Mouse (Mus musculus) left cerebral cortex, adult 11 months (tissue): ENCODE results near the gene Trappc3l.
"Not testable (repeated sequence)": the region's sequence is repeated elsewhere in the genome, so short reads cannot be mapped to it uniquely, and the experiment has no call there.

ENCODE experiments used
- DNase-seq: peaks from one replicate; pipeline ENCODE4 v3.0.0; 2022; ENCODE audit warnings: low spot score

The Trappc3l gene

DNA sequence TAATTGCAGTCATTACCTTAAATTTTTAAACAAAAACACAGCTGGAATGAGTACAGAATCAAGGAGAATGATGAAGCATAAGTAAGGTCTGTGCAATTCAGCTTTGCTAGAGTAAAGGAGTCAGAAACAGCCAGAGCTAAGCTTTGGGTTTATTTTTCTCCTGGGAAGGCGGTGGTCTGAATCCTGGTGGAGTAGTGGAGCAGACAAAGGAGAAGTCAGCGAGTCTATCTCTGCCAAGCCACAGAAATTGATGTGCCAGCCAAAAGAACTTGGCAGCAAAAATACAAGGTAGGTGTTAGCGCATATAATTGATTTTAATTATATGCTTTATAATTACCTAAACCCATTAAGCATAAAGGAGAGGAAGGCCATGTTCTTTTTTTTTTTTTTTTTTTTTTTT lies at the start of gene Trappc3l:
Gene Trappc3l, plus strand, starts transcription at position 197 of the 400 bp plus-strand sequence.
- DNase-seq: no peak

- DNase-seq: not testable (repeated sequence)
These were observed 40.7 kb upstream of the Trappc3l start for GRCm38 (mm10) chr10:33996686-33997085.

DNA sequence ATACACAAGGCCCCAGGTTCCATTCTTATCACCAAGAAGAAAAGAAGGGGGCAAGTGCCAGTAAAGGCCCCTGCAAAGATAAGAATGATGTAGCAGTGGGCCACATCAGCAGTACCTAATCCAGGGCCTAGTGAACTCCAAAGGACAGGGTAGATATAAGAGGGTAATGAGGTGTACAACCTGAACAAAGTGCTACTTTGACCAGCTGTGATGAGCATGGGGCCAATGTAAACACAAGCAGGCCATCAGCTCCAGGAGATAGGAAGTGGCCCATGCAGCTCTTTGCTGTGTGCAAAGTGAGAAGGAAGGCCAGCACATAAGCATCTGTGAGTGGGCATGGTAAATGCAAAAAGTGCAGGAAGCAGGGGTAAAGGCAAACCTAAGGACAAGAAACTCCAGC lies 39.0 kb upstream of the Trappc3l start:
- no peak for DNase-seq

DNA sequence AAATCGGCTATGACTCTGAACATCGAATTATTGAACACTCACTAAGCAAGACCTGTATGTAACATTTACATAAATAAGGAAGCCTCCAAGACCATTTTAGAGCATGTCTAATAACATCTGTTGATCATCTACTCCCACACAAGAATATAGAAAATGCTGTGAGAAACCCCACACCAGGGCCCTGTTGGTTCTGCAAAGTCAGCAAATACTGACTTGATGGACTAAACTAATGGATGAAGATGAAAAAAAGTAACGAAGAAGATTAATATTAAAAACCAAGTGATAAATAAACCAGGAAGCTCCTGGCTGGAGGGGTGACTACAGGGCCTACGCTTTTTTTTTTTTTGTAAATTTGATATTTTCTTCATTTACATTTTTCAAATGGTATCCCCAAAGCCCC lies 24.8 kb upstream of the Trappc3l start:
- no peak for DNase-seq

- DNase-seq: no peak
These were observed 24.2 kb upstream of the Trappc3l start for GRCm38 (mm10) chr10:34013241-34013640.

DNA sequence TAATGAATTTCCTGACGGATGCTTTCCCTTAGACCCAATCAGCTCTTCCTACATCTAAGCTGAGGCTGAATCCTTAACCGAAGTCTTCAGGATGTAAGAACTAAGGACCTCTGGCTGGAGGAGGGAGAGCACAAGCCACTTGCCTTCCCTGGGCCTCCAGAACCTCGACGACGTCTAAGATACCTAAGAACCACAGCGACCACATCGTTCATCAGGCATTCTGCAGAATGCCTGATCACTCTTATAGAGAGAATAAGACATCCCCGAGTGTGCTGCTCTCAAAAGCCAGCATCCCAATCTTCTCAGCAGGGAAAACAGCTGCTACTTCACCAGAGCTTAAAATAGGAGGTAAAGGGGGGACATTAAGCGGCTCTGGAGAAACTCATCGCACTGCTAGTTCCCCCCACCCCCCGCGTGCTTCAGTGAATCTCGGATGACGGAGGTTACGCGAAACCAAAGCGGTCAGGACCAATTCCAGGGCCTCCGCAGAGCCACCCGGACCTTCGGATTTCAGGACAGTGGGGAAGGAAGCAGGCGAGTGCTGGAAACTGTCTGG lies 18.6 kb upstream of the Trappc3l start:
- DNase-seq: no peak

GRCm38 (mm10) chr10:34019302-34020075 lies 17.9 kb upstream of the Trappc3l start, which contains the start of gene Rwdd1:
Gene Rwdd1 (minus strand): TSS chr10:34019624.
- peak; percentile 96 for DNase-seq

GRCm38 (mm10) chr10:34030322-34030721 lies 7.1 kb upstream of the Trappc3l start:
- no peak for DNase-seq

GRCm38 (mm10) chr10:34033630-34034305 lies 3.6 kb upstream of the Trappc3l start:
- peak; percentile 37 for DNase-seq

DNA sequence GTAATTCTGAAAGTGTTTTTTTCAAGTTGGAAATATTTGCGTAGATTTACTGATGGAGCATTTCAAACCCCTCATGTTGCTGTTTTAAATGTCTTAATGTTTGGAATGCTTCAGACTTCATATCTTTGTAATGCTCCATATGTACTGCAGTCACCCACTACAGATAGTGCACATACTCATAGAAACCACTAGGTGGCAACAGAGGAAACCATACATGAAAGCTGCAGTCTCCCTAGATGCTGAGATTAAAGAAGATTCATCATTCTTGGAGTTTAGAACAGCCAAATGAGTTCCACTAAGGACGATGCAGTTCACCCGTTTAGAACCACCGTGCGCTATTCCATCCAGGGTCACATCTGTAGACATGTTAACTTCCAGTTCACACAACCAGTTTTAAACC lies 810 bp upstream of the Trappc3l start:
- DNase-seq: peak; percentile 37

- DNase-seq: no peak
These were observed 6.8 kb downstream of the Trappc3l start, which contains the start of gene Calhm4 for GRCm38 (mm10) chr10:34044210-34044609. Gene Calhm4 (minus strand): TSS chr10:34044310.

GRCm38 (mm10) chr10:34053987-34054386 lies 16.6 kb downstream of the Trappc3l start:
- DNase-seq: no peak

DNA sequence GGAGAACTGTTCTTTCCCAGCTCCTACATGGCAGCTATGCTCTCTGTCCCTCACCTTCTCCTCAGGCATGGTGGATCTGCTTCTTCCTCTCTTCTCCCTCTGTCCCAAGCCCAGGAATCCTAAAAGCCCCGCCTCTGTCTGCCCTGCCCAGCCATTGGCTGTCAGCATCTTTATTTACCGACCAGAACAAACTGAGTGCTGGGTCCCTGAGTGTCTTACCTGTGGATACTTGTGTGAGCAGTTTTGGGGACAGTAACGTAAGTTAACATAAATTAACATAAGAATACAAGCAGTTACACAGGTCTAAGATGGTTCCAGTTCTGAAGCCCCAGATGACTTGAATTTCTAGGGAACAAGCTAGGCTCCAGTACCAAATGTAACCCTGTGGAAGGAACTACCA lies 29.2 kb downstream of the Trappc3l start:
- DNase-seq: no peak

- no peak for DNase-seq
These were observed 32.2 kb downstream of the Trappc3l start for GRCm38 (mm10) chr10:34069606-34070005.

DNA sequence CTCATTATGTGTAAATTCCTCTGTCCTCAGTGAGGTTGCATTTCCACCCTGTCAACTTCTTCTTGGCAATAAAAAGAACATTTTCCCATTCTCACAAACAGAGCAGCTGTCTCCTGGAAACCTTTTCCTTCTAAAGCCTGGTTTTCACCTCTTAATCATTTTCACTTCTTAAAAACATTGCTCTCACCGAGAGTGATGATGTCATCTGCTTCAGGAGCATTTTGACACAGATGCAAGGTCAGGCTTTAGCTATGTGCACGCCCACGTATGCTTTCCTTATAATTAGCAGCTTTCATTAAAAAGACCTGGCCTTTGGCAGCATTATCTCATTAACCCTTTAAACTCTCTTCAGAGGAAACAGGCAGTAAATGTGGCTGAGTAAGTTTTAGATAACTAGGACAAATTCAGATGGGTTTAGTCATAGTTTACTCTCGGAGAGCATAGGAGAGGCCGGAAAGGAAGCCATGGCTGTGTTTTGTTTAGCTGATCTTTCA lies 33.6 kb downstream of the Trappc3l start:
- DNase-seq: no peak

GRCm38 (mm10) chr10:34071650-34072049 lies 34.3 kb downstream of the Trappc3l start:
- no peak for DNase-seq

DNA sequence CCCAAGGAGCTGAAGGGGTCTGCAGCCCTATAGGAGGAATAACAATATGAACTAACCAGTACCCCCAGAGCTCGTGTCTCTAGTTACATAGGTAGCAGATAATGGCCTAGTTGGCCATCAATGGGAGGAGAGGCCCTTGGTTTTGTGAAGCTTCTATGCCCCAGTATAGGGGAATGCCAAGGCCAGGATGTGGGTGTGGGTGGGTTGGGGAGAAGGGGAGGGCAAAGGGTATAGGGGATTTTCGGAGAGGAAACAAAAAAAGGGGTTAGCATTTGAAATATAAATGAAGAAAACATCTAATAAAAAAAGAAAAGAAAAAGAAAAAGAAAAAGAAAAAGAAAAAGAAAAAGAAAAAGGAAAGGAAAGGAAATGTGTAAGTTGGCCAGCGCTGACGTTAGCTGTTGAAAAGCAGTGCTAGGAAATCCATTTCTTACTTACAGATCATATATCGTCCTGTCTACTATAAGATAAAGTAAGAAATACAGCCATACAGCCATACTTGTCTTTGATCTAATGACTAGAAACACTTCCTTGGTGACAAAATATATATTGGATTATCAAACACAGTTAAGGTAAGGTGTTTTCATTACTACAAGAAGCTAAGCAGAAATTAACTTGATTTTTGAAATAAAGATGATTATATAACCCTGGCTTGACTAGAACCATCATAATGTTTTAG lies 37.3 kb downstream of the Trappc3l start:
- no peak for DNase-seq

GRCm38 (mm10) chr10:34086514-34086913 lies 49.1 kb downstream of the Trappc3l start:
- no peak for DNase-seq

- no peak for DNase-seq
These were observed 51.1 kb downstream of the Trappc3l start for GRCm38 (mm10) chr10:34088515-34088914.

GRCm38 (mm10) chr10:34089517-34089916 lies 52.1 kb downstream of the Trappc3l start:
- DNase-seq: no peak

DNA sequence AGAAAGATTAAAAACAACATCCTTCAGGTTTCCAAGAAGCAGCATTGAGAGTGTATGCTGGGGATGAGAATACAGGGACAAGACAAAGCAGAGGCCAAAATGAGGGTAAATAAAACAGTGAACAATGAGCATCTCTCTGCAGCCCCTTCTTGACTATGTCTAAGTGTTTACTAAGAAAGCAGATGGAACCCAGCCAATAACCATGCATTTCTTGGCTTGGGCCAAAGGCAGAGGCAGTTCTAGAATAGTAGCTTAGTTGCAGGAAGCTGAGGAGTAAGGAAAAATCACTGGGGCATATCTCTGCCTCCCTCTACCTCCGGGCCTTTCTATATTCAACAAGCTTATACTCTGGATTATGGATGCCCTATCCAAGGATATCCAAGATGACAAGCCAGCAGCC lies 53.1 kb downstream of the Trappc3l start:
- DNase-seq: no peak

GRCm38 (mm10) chr10:34091888-34092287 lies 54.5 kb downstream of the Trappc3l start:
- peak; percentile 34 for DNase-seq
